Mouse (Mus musculus): ENCODE data around the gene Gon7. TPM values are rescaled to one million over a fixed set of nuclear protein-coding genes. Genes with fewer than 3 reads are reported as not detected.

The Gon7 gene
- 7.5 TPM for polyA plus RNA-seq (2014; fragmentation: Illumina TruSeq; extraction: RNeasy Lipid Tissue Mini Kit (QIAGEN cat#74804); ENCODE audit: low read depth, low replicate concordance)

DNA sequence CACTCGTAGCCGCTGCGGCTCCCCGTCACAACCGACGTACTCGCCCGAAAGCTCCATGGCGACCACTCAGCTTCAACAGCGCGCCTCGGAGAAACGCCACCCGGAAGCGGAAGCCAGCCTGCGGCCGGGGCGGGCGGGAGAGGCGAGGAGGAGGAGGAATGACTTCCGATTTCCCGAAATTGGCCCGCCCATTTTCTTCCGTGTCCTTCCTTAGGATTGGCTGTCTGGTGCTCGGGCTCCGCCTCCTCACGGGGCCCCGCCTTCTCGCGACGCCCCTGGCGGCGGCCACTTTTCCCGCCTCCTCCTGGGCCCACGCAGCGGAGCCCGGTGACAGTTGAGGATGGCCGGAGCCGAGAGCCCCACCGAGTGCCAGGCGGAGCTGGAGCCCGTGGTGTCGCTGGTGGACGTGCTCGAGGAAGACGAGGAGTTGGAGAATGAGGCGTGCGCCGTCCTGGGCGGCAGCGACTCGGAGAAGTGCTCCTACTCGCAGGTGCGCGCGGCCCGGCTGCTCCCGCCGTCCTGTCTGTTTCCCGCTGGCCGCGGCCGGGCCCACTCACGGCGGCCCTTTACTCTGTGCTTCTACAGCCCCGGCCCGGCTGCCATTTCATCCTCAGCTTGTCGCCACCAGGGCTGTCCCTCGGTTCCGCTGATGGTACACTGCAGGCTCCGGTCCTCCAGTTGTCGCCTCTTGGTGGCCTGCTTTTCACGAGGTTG lies at the start of gene Gon7, which contains the start of the genes Gm28051 and Ubr7:
Gon7 (minus strand) TSS at position 115 of the 714 bp plus-strand sequence.
Gm28051 (minus strand) TSS at position 77 of the 714 bp plus-strand sequence.
Ubr7 (plus strand) TSS at position 279 of the 714 bp plus-strand sequence.

DNA sequence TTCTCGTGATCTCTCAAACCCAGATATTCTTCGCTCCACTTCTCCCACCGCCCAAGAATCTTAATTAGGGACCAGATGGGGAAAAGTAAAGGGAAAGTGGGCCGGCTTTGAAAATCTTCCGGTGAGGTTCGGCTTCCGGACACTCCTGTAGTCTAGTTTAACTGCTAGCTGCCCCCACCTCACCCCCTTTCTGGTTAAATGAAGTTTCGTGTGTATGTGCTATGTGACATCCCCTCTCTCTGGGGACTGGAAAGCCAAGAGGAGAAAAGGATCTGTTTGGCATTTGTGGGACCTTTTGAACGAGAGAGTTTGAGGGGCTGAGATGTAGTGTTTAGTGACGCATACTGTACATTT lies 777 bp upstream of the Gon7 start, which contains the start of gene Gm20604:
Gm20604 (minus strand) TSS at position 270 of the 354 bp plus-strand sequence.

DNA sequence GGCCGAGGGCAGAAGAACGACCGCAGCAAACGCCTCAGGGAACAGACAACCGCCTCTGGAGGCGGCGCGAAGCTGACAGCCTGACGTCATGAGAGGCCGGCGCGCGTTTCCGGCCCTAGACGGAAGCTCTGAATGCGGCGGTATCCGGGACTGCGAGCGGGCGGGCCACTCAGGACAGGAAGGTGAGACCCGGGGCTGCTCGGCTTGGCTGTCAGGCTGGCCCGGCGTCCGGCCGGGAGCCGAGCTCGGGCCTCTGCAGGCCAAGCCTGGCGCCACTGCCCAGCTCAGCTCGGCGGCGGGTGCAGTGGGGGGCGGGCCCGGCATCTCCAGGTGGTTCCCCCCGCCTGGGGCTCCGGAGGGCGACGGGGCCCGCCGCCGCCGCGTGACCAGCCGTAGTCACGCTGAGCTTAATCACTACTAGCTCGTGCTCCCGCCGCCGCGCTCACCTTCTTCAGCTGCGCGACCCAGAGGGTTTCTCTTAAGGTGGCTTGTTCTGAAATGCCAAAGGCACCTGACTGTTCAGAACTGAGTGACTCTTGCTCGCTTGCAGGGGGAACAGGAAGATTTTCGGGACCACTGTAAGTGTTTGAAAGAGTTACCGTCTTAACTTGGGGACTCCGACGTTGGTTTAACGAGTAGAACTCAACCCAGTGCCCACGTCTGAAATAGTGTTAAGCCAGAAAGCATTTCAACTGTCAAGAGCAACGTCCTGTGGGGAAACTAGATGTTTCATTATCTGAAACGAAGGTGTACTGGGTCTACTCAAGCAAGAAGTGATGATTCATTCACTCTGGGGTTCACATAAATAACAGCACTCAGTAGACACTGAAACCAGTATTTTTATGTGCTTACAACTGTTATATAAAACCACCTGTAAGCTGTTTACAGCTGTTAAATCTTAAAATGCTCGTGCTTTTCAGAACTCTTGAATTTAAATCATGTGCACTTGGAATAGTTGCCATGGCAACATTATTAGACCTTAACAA lies 13.7 kb downstream of the Gon7 start, which contains the start of the genes Moap1 and Tmem251:
Moap1 (minus strand) TSS at position 73 of the 986 bp plus-strand sequence.
Tmem251 (plus strand) TSS at position 174 of the 986 bp plus-strand sequence.

DNA sequence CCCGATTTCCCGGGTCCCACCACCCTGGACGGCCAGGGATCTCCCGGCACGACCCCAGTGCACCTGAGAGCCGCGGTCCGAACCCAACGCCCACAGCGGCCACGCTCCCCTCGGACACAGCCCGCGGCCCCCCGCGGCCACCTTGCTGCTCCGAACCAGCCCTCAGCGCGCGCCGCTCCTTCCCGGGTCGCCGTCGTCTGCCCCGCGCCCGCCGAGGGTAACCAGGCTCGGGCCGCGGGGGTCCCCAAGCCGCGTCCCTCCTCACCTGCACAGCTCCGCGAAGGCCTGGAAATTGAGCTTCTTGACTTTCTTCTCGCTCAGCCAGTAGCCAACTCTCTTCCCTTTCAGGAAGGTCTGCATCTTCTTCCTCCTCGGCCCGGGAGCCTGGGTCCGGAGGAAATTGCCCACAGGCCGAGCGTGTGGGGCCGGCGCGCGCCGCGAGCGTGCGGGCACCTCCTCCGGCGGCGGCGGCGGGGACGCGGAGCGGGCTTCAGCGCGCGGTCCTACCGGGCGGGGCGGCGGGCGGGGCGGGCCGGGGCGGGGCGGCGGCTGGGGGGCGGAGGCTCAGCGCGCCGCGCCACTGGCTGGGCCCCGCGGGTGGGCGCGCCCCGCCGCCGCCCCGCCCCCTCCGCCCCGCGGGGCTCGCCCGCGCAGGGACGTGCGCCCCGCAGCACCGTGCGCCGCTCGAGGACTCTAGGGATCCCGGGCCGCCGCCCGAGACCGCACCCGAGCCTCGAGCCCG lies 53.0 kb downstream of the Gon7 start, which contains the start of gene Itpk1:
Itpk1 (minus strand) TSS at position 474 of the 742 bp plus-strand sequence.

Other genes starting within 250 kb of the Gon7 start
- not detected for gene Chga, start 202.8 kb downstream of the Gon7 start, polyA plus RNA-seq (2014; fragmentation: Illumina TruSeq; extraction: RNeasy Lipid Tissue Mini Kit (QIAGEN cat#74804); ENCODE audit: low read depth, low replicate concordance)
- 0.87 TPM for gene Itpk1, start 52.9 kb downstream of the Gon7 start, polyA plus RNA-seq (2014; fragmentation: Illumina TruSeq; extraction: RNeasy Lipid Tissue Mini Kit (QIAGEN cat#74804); ENCODE audit: low read depth, low replicate concordance)
- gene Moap1, start 14.1 kb downstream of the Gon7 start, polyA plus RNA-seq (2014; fragmentation: Illumina TruSeq; extraction: RNeasy Lipid Tissue Mini Kit (QIAGEN cat#74804); ENCODE audit: low read depth, low replicate concordance), result not detected
- gene Tmem251, start 14.0 kb downstream of the Gon7 start, polyA plus RNA-seq (2014; fragmentation: Illumina TruSeq; extraction: RNeasy Lipid Tissue Mini Kit (QIAGEN cat#74804); ENCODE audit: low read depth, low replicate concordance), result 4.6 TPM
- gene Gm28051, start within 50 bp of the Gon7 start, polyA plus RNA-seq (2014; fragmentation: Illumina TruSeq; extraction: RNeasy Lipid Tissue Mini Kit (QIAGEN cat#74804); ENCODE audit: low read depth, low replicate concordance), result not detected
- 9.9 TPM for gene Ubr7, start 164 bp upstream of the Gon7 start, polyA plus RNA-seq (2014; fragmentation: Illumina TruSeq; extraction: RNeasy Lipid Tissue Mini Kit (QIAGEN cat#74804); ENCODE audit: low read depth, low replicate concordance)
- gene Gm20604, start 869 bp upstream of the Gon7 start, polyA plus RNA-seq (2014; fragmentation: Illumina TruSeq; extraction: RNeasy Lipid Tissue Mini Kit (QIAGEN cat#74804); ENCODE audit: low read depth, low replicate concordance), result 3.9 TPM
- 10.9 TPM for gene Btbd7, start 120.7 kb upstream of the Gon7 start, polyA plus RNA-seq (2014; fragmentation: Illumina TruSeq; extraction: RNeasy Lipid Tissue Mini Kit (QIAGEN cat#74804); ENCODE audit: low read depth, low replicate concordance)
- not detected for gene Cox8c, start 141.5 kb upstream of the Gon7 start, polyA plus RNA-seq (2014; fragmentation: Illumina TruSeq; extraction: RNeasy Lipid Tissue Mini Kit (QIAGEN cat#74804); ENCODE audit: low read depth, low replicate concordance)
- 0.32 TPM for gene Unc79, start 191.1 kb upstream of the Gon7 start, polyA plus RNA-seq (2014; fragmentation: Illumina TruSeq; extraction: RNeasy Lipid Tissue Mini Kit (QIAGEN cat#74804); ENCODE audit: low read depth, low replicate concordance)

All from liver, adult 10 weeks (tissue).